Mouse (Mus musculus): ENCODE results near the gene Slc45a2. TPM values are rescaled to one million over a fixed set of nuclear protein-coding genes. Genes with fewer than 3 reads are reported as not detected.

Gene Slc45a2
- 0.05 and 0.09 TPM in 2 replicates for polyA plus RNA-seq (2014; fragmentation: Nextera tagmentation; extraction: Ambion mirVana)

DNA sequence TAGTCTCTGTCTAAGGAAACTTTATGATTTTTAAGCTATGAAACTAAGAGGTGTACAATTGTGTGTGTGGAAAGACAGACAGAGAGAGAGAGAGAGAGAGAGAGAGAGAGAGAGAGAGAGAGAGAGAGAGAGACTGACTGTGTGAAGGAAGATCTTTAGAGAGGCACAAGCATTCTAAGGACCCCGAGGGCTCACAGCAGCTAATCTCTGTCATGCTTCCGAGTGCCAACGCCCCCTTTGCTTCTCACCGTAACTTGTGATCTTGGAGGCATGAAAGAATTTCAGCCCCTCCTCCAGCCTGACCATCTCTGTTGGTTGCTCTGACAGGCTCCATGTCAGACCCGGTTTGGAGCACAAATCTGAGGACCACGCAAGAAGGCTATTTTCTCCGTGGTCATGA lies at the start of gene Slc45a2:
Gene Slc45a2 (plus strand): TSS at position 301 of the 400 bp plus-strand sequence.
- Histone ChIP-seq H3K27ac (ENCODE audit: low read depth, low read length) (no peak within 1 kb of the TSS), H3K9me3 (ENCODE audit: control insufficient read depth, low read length) (no peaks in the 10 kb centered on the region), H3K9ac (ENCODE audit: low read depth, low read length) (no peak within 1 kb of the TSS), H3K4me1 (replicated peaks; ENCODE audit: control insufficient read depth, insufficient read depth, low read length) (no peaks in the 10 kb centered on the region), H3K4me3 (ENCODE audit: low read depth, low read length) (no peak within 1 kb of the TSS), H3K27me3 (replicated peaks; ENCODE audit: control insufficient read depth, insufficient read depth, low read length) (no peaks in the 10 kb centered on the region), H3K4me2 (no peak within 1 kb of the TSS), H3K36me3 (ENCODE audit: control insufficient read depth, insufficient read depth, low read length) (no peaks in the 10 kb centered on the region)
- DNase-seq (ENCODE audit: low spot score) (no peak), ATAC-seq (replicated peaks; ENCODE audit: low FRiP score) (no peak)
- 62% methylated on average over 7 of the region's 7 CpGs for WGBS

DNA sequence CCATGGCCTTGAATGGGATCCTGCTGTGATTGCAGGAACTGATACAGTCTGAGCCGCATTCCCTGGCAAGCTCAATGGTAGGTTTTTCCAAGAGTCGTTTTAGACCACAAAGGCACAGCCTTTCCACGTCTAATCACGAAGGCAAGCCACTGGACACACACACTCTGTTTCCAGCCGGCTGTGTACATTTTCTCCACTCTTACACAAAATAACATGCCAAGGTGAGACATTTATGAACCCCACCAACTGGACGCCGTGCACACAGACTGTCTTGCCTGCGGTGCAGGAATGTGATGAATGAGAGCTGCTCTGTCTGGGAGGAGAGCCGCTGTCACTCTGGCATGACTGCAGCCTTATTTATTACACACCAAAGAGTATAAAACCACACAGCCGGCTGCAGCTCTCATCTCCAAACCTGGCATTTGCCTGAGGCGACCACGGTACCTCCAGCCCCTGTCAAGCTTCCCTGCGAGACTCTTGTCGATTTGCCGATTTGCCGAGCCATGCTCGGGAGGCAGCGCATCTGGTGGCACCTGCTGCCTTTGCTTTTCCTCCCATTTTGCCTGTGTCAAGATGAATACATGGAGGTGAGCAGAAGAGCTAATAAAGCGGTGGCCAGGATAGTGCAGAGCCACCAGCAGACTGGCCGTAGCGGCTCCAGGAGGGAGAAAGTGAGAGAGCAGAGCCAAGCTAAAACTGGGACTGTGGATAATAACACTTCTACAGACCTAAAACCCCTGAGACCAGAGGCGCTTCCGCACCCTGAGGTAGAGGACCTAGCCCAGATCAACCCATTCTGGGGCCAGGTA lies 48.4 kb upstream of the Slc45a2 start, which contains the start of gene C1qtnf3:
Gene C1qtnf3 (plus strand): TSS at position 382 of the 809 bp plus-strand sequence.
- 78% methylated on average over 23 of the region's 23 CpGs for WGBS
- Histone ChIP-seq H3K4me1 (replicated peaks; ENCODE audit: control insufficient read depth, insufficient read depth, low read length) (no peaks in the 10 kb centered on the region), H3K36me3 (ENCODE audit: control insufficient read depth, insufficient read depth, low read length) (no peaks in the 10 kb centered on the region), H3K27me3 (replicated peaks; ENCODE audit: control insufficient read depth, insufficient read depth, low read length) (no peaks in the 10 kb centered on the region), H3K4me3 (ENCODE audit: low read depth, low read length) (no peak within 1 kb of the TSS), H3K27ac (ENCODE audit: low read depth, low read length) (no peak within 1 kb of the TSS), H3K4me2 (no peak within 1 kb of the TSS), H3K9me3 (ENCODE audit: control insufficient read depth, low read length) (no peaks in the 10 kb centered on the region), H3K9ac (ENCODE audit: low read depth, low read length) (no peak within 1 kb of the TSS)
- no peak for DNase-seq (ENCODE audit: low spot score)
- ATAC-seq (replicated peaks; ENCODE audit: low FRiP score) = no peak

DNA sequence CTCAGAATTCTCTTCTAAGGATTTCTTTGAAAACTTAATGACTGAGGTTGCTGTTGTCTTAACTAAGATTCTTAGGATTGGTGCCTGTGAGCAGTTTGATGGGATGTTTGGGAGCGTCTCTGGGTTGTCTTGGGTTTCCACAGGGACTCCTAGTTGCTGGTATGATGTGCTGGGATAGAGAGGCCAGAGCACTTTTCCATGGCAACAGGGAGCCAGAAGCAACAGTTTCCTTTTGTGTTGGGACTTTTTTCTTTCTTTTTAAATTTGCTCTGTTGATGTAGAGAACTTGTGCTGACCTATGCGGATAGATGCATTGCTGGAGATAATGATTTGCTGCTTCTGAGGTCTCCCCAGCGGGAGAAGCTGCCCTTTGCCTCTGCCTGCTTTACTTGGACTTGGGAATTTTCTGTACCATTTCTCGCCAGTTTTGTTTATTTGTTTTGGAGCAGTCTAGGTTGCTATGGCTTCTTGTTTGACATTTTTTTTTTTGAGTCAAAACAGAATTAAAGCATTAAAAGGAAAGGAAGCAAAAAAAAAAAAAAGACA lies 47.7 kb upstream of the Slc45a2 start:
- Histone ChIP-seq H3K9ac (ENCODE audit: low read depth, low read length) (no peak overlapping the region), H3K4me1 (replicated peaks; ENCODE audit: control insufficient read depth, insufficient read depth, low read length) (no peaks in the 10 kb centered on the region), H3K36me3 (ENCODE audit: control insufficient read depth, insufficient read depth, low read length) (no peaks in the 10 kb centered on the region), H3K9me3 (ENCODE audit: control insufficient read depth, low read length) (no peaks in the 10 kb centered on the region), H3K27ac (ENCODE audit: low read depth, low read length) (no peak overlapping the region), H3K4me3 (ENCODE audit: low read depth, low read length) (no peak overlapping the region), H3K27me3 (replicated peaks; ENCODE audit: control insufficient read depth, insufficient read depth, low read length) (no peaks in the 10 kb centered on the region), H3K4me2 (no peak overlapping the region)
- DNase-seq (ENCODE audit: low spot score) (no peak), ATAC-seq (replicated peaks; ENCODE audit: low FRiP score) (no peak)
- WGBS = 63% methylated on average over 4 of the region's 4 CpGs

DNA sequence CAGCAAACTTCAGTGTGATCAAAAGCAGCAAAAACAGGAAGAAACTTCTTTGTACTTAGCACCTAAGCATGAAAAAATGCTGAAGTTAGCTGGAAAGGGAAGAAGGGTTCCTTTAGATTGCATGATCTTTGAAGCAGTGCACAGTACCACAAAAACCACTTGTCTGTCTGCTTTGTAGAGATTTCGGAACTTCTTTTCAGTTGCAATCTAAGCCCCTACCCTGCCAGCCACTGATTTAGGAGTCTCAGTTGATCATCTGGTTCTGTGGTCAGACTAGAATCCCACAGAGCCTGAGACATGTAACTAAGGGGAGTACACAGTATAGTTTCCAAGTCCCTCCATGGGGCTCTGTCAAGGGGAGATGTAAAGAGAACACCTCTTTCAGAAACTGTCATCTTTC lies 47.1 kb upstream of the Slc45a2 start:
- H3K9me3 ChIP-seq (ENCODE audit: control insufficient read depth, low read length) = no peaks in the 10 kb centered on the region
- H3K27ac ChIP-seq (ENCODE audit: low read depth, low read length) = no peak overlapping the region
- no peaks in the 10 kb centered on the region for H3K27me3 ChIP-seq (replicated peaks; ENCODE audit: control insufficient read depth, insufficient read depth, low read length)
- H3K9ac ChIP-seq (ENCODE audit: low read depth, low read length) = no peak overlapping the region
- no peaks in the 10 kb centered on the region for H3K36me3 ChIP-seq (ENCODE audit: control insufficient read depth, insufficient read depth, low read length)
- ATAC-seq (replicated peaks; ENCODE audit: low FRiP score) = no peak
- no peak for DNase-seq (ENCODE audit: low spot score)
- H3K4me1 ChIP-seq (replicated peaks; ENCODE audit: control insufficient read depth, insufficient read depth, low read length) = no peaks in the 10 kb centered on the region
- WGBS = 41% methylated on average over 1 of the region's 1 CpGs
- no peak overlapping the region for H3K4me3 ChIP-seq (ENCODE audit: low read depth, low read length)
- no peak overlapping the region for H3K4me2 ChIP-seq

DNA sequence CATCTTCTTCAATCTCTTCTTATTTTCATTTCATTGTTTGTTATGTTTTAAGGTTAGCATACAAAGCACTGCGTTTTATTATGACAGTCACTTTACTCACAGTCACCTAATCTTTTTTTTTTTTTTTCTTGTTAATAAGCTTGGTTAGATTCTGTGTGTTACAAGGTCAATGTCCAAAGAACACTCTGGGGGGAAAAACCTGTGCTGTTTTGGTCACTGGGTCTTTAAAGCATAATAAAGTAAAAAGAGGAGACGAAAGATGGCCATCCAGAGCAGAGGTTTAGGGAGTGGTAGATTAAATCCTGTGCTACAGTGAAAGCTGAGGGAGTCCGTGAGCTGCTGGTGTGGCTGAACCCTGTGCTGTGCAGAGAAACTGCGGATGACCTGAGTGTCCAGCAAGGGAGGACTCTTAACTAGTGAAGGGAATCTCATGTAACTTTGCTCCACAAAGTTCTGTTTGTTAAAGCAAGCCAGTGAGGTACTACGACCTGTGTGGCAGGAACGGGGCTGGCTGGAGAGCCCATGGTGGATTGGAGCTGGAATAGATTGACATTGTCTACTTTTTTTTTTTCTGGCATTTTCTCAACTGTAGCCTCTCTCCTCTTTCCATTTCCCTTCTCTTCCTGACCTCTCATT lies 46.0 kb upstream of the Slc45a2 start:
- Histone ChIP-seq H3K9me3 (ENCODE audit: control insufficient read depth, low read length) (no peaks in the 10 kb centered on the region), H3K27me3 (replicated peaks; ENCODE audit: control insufficient read depth, insufficient read depth, low read length) (no peaks in the 10 kb centered on the region), H3K27ac (ENCODE audit: low read depth, low read length) (no peak overlapping the region), H3K4me2 (no peak overlapping the region), H3K4me3 (ENCODE audit: low read depth, low read length) (no peak overlapping the region), H3K36me3 (ENCODE audit: control insufficient read depth, insufficient read depth, low read length) (no peaks in the 10 kb centered on the region), H3K9ac (ENCODE audit: low read depth, low read length) (no peak overlapping the region), H3K4me1 (replicated peaks; ENCODE audit: control insufficient read depth, insufficient read depth, low read length) (no peaks in the 10 kb centered on the region)
- no peak for ATAC-seq (replicated peaks; ENCODE audit: low FRiP score)
- DNase-seq (ENCODE audit: low spot score) = no peak
- WGBS = 80% methylated on average over 6 of the region's 6 CpGs

DNA sequence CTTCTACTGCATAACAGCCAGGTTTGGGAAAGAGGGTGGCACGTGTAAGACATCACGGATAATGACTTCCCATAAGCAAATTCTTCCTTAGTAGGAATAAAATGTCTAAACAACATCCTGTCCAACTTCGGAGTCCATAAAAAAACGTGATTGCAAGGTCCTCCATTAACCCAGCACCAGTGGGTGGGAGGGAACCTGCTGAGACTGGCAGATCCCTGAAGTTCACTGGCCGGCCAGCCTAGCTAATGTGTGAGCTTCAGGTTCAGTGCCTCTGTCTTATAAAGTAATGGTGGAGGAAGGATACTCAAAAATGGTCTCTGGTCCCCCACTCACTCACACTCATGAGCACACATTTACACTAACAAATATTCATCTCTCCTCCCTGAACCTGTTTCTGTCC lies 45.4 kb upstream of the Slc45a2 start:
- no peaks in the 10 kb centered on the region for H3K9me3 ChIP-seq (ENCODE audit: control insufficient read depth, low read length)
- no peak overlapping the region for H3K9ac ChIP-seq (ENCODE audit: low read depth, low read length)
- H3K4me3 ChIP-seq (ENCODE audit: low read depth, low read length) = no peak overlapping the region
- H3K4me2 ChIP-seq = no peak overlapping the region
- H3K4me1 ChIP-seq (replicated peaks; ENCODE audit: control insufficient read depth, insufficient read depth, low read length) = no peaks in the 10 kb centered on the region
- no peak for DNase-seq (ENCODE audit: low spot score)
- no peaks in the 10 kb centered on the region for H3K36me3 ChIP-seq (ENCODE audit: control insufficient read depth, insufficient read depth, low read length)
- no peaks in the 10 kb centered on the region for H3K27me3 ChIP-seq (replicated peaks; ENCODE audit: control insufficient read depth, insufficient read depth, low read length)
- 65% methylated on average over 5 of the region's 5 CpGs for WGBS
- H3K27ac ChIP-seq (ENCODE audit: low read depth, low read length) = no peak overlapping the region
- no peak for ATAC-seq (replicated peaks; ENCODE audit: low FRiP score)

DNA sequence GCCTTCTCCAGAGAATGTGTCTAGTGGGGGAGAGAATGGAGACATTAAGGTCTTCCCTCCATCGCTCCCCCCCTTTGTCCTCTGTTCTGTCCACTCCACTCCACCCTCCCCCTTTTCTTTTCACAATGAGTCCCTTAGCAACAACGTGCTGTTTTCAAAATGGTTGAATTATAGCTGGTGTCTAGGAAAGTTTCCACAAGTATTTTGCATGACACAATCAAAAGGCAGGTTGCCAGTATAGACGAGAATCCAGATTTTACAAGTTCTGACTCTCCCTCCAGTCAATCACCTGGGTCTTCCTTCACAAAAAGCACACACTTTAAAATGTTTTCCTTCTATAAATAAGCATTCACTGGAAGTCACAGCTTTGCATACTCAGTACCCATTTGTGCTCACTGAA lies 43.8 kb upstream of the Slc45a2 start:
- H3K9ac ChIP-seq (ENCODE audit: low read depth, low read length) = no peak overlapping the region
- WGBS = 75% methylated on average over 3 of the region's 3 CpGs
- no peak for ATAC-seq (replicated peaks; ENCODE audit: low FRiP score)
- no peaks in the 10 kb centered on the region for H3K4me1 ChIP-seq (replicated peaks; ENCODE audit: control insufficient read depth, insufficient read depth, low read length)
- no peak for DNase-seq (ENCODE audit: low spot score)
- H3K4me2 ChIP-seq = no peak overlapping the region
- H3K9me3 ChIP-seq (ENCODE audit: control insufficient read depth, low read length) = no peaks in the 10 kb centered on the region
- no peak overlapping the region for H3K4me3 ChIP-seq (ENCODE audit: low read depth, low read length)
- no peaks in the 10 kb centered on the region for H3K36me3 ChIP-seq (ENCODE audit: control insufficient read depth, insufficient read depth, low read length)
- H3K27ac ChIP-seq (ENCODE audit: low read depth, low read length) = no peak overlapping the region
- H3K27me3 ChIP-seq (replicated peaks; ENCODE audit: control insufficient read depth, insufficient read depth, low read length) = no peaks in the 10 kb centered on the region

DNA sequence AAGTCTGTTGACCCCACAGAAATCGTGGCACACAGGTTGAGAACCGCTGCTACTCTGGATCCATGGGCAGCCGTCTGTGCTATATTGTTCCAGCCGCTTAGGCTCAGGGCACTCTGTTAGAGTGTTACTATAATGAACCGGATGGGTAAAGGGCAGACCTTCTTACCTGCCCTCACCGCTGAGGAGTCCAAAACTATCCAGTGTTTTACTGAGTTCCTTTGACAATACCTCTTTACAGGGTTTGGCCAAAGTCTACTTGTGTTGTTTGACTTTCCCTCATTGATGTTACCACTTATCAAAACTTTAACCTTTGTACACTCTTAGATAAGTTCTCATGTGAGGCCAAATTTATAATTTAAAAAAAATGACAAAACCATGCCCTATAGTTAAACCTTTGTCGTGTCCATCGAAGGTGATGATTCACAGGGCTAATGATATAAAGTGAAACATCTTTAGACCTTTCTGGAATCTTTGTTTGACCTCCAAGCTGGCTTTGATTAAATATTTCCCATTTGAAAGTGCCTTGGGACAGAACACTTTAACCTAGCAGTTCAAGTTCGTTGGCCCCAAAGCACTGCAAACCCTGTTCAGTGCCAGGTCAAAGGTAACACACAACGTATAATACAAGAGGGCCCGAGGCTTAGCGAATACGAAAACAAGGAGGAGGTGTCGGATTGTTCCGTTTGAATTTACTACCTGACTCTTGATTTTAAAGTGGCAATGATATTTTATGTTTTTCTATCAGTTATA lies 41.1 kb upstream of the Slc45a2 start:
- DNase-seq (ENCODE audit: low spot score) (no peak), ATAC-seq (replicated peaks; ENCODE audit: low FRiP score) (no peak)
- Histone ChIP-seq H3K4me2 (no peak overlapping the region), H3K9me3 (ENCODE audit: control insufficient read depth, low read length) (no peaks in the 10 kb centered on the region), H3K9ac (ENCODE audit: low read depth, low read length) (no peak overlapping the region), H3K27me3 (replicated peaks; ENCODE audit: control insufficient read depth, insufficient read depth, low read length) (no peaks in the 10 kb centered on the region), H3K36me3 (ENCODE audit: control insufficient read depth, insufficient read depth, low read length) (no peaks in the 10 kb centered on the region), H3K4me1 (replicated peaks; ENCODE audit: control insufficient read depth, insufficient read depth, low read length) (no peaks in the 10 kb centered on the region), H3K27ac (ENCODE audit: low read depth, low read length) (no peak overlapping the region), H3K4me3 (ENCODE audit: low read depth, low read length) (no peak overlapping the region)
- WGBS = 85% methylated on average over 15 of the region's 15 CpGs
